Mouse (Mus musculus) CH12.LX (cell line): ENCODE data around the gene Trim40. TPM values are rescaled to one million over a fixed set of nuclear protein-coding genes. Genes with fewer than 3 reads are reported as not detected.

Source experiments
- DNase-seq: peaks from one replicate; pipeline ENCODE4 v3.0.0-alpha.2; 2013; ENCODE audit errors: extremely low read depth
- H3K27ac ChIP-seq: 2 replicates; pipeline ENCODE4 v1.5.1; 2012; ENCODE audit warnings: low read depth, mild to moderate bottlenecking, control low read depth, moderate library complexity; ENCODE audit not compliant: insufficient read depth
- H3K27me3 ChIP-seq: replicated peaks from 2 replicates; pipeline ENCODE3; 2012; ENCODE audit warnings: inconsistent platforms
- H3K36me3 ChIP-seq, 2 experiments: replicated peaks in 1 of 2; 2 replicates each; pipeline versions ENCODE3 to v1.6.1; 2012; ENCODE audit warnings: inconsistent platforms in 1 of 2, low read length in 1 of 2, mild to moderate bottlenecking in 1 of 2, mixed read lengths in 1 of 2, moderate library complexity in 1 of 2; ENCODE audit not compliant: control insufficient read depth in 1 of 2, insufficient read depth in 1 of 2
- H3K4me1 ChIP-seq, 2 experiments: 2 replicates each; pipeline ENCODE4 v1.6.1; 2012; ENCODE audit warnings: inconsistent platforms in 1 of 2, moderate library complexity in 1 of 2; ENCODE audit not compliant: insufficient read depth in 2 of 2, control insufficient read depth in 1 of 2
- H3K4me2 ChIP-seq: 2 replicates; pipeline ENCODE4 v1.6.1; 2012; ENCODE audit warnings: low read depth, mild to moderate bottlenecking, control low read depth; ENCODE audit not compliant: poor library complexity, insufficient read depth, severe bottlenecking
- H3K4me3 ChIP-seq, 3 experiments: fragments of 150-350 bp in 1 of 3; sonication (generic) in 1 of 3; replicated peaks in 1 of 3; 2 replicates each; pipeline versions ENCODE3 to v1.5.1; 2011 to 2012; ENCODE audit warnings: low read depth in 2 of 3, low read length in 2 of 3, mild to moderate bottlenecking in 2 of 3, moderate library complexity in 2 of 3, control low read depth in 1 of 3, improper control_type of control experiment in 1 of 3, inconsistent platforms in 1 of 3, mixed read lengths in 1 of 3; ENCODE audit not compliant: poor library complexity in 1 of 3
- H3K79me2 ChIP-seq: replicated peaks from 2 replicates; pipeline ENCODE4 v1.6.1; 2012; ENCODE audit warnings: mild to moderate bottlenecking, moderate library complexity; ENCODE audit not compliant: control insufficient read depth, poor library complexity, insufficient read depth, severe bottlenecking; ENCODE audit errors: extremely low read depth
- H3K9ac ChIP-seq: 2 replicates; pipeline ENCODE4 v1.6.1; 2012; ENCODE audit warnings: low read depth, mild to moderate bottlenecking, control low read depth, moderate library complexity; ENCODE audit not compliant: insufficient read depth
- H3K9me3 ChIP-seq: replicated peaks from 2 replicates; pipeline ENCODE3; 2012; ENCODE audit warnings: low read length, inconsistent platforms, mixed read lengths
- BHLHE40 ChIP-seq: IDR thresholded peaks from 2 replicates; pipeline ENCODE4 v1.6.1; 2011; ENCODE audit warnings: mild to moderate bottlenecking, low read depth, low read length, improper control_type of control experiment
- CHD1 ChIP-seq: IDR thresholded peaks from 2 replicates; pipeline ENCODE4 v1.6.1; 2012; ENCODE audit warnings: low read depth, low read length, improper control_type of control experiment, inconsistent platforms
- CTCF ChIP-seq, 2 experiments: IDR thresholded peaks in 1 of 2; conservative IDR thresholded peaks in 1 of 2; 2 replicates each; pipeline ENCODE4 v1.5.1; 2011 to 2012; ENCODE audit warnings: low read depth in 2 of 2, low read length in 2 of 2, improper control_type of control experiment in 1 of 2, inconsistent platforms in 1 of 2, mild to moderate bottlenecking in 1 of 2, moderate library complexity in 1 of 2
- E2F4 ChIP-seq: IDR thresholded peaks from 2 replicates; pipeline ENCODE4 v1.6.1; 2011; ENCODE audit warnings: low read depth, low read length, improper control_type of control experiment; ENCODE audit not compliant: insufficient replicate concordance
- ELF1 ChIP-seq: IDR thresholded peaks from 2 replicates; pipeline ENCODE4 v1.6.1; 2014; ENCODE audit warnings: low read depth, mild to moderate bottlenecking, inconsistent platforms, low read length, improper control_type of control experiment
- EP300 ChIP-seq: IDR thresholded peaks from 2 replicates; pipeline ENCODE4 v1.6.1; 2011; ENCODE audit warnings: low read length, improper control_type of control experiment
- HCFC1 ChIP-seq: IDR thresholded peaks from 2 replicates; pipeline ENCODE4 v1.6.1; 2012; ENCODE audit warnings: low read depth, mild to moderate bottlenecking, inconsistent platforms, low read length, improper control_type of control experiment
- KAT2A ChIP-seq: IDR thresholded peaks from 2 replicates; pipeline ENCODE4 v1.6.1; 2012; ENCODE audit warnings: low read length, improper control_type of control experiment, inconsistent platforms; ENCODE audit not compliant: insufficient replicate concordance
- MAZ ChIP-seq: IDR thresholded peaks from 2 replicates; pipeline ENCODE4 v1.6.1; 2012; ENCODE audit warnings: low read depth, mild to moderate bottlenecking, inconsistent platforms, low read length, improper control_type of control experiment, moderate library complexity
- MYC ChIP-seq: IDR thresholded peaks from 2 replicates; pipeline ENCODE4 v1.6.1; 2011; ENCODE audit warnings: low read depth, mild to moderate bottlenecking, improper control_type of control experiment, low read length
- NELFE ChIP-seq: IDR thresholded peaks from 2 replicates; pipeline ENCODE4 v1.6.1; 2011; ENCODE audit warnings: low read depth, low read length, improper control_type of control experiment
- PAX5 ChIP-seq: IDR thresholded peaks from 2 replicates; pipeline ENCODE4 v1.6.1; 2012; ENCODE audit warnings: low read length, inconsistent platforms, mixed read lengths
- POLR2AphosphoS2 ChIP-seq: IDR thresholded peaks from 2 replicates; pipeline ENCODE4 v1.6.1; 2011; ENCODE audit warnings: low read depth, low read length, improper control_type of control experiment
- RCOR1 ChIP-seq: conservative IDR thresholded peaks from 2 replicates; pipeline ENCODE4 v1.6.1; 2012; ENCODE audit warnings: low read depth, mild to moderate bottlenecking, inconsistent platforms, low read length, improper control_type of control experiment
- SIN3A ChIP-seq: IDR thresholded peaks from 2 replicates; pipeline ENCODE4 v1.6.1; 2012; ENCODE audit warnings: low read length, improper control_type of control experiment, inconsistent platforms
- SMC3 ChIP-seq: IDR thresholded peaks from 2 replicates; pipeline ENCODE4 v1.6.1; 2011; ENCODE audit warnings: low read depth, low read length, improper control_type of control experiment
- TCF12 ChIP-seq: IDR thresholded peaks from 2 replicates; pipeline ENCODE4 v1.6.1; 2014; ENCODE audit warnings: low read depth, mild to moderate bottlenecking, inconsistent platforms, low read length, improper control_type of control experiment
- USF1 ChIP-seq: IDR thresholded peaks from 2 replicates; pipeline ENCODE4 v1.6.1; 2014; ENCODE audit warnings: low read depth, mild to moderate bottlenecking, inconsistent platforms, low read length, improper control_type of control experiment
- USF2 ChIP-seq: conservative IDR thresholded peaks from 2 replicates; pipeline ENCODE4 v1.6.1; 2011; ENCODE audit warnings: low read depth, low read length, improper control_type of control experiment
- ZMIZ1 ChIP-seq: IDR thresholded peaks from 2 replicates; pipeline ENCODE4 v1.6.1; 2012; ENCODE audit warnings: low read depth, mild to moderate bottlenecking, inconsistent platforms, low read length, improper control_type of control experiment
- ZNF384 ChIP-seq: IDR thresholded peaks from 2 replicates; pipeline ENCODE4 v1.6.1; 2012; ENCODE audit warnings: low read depth, low read length, improper control_type of control experiment, inconsistent platforms
- dilution Hi-C: fragments of 300-500 bp; cut with MboI; formaldehyde crosslinking; loops from 2 replicates; pipeline ENCODE4 v1.14.3; 2020; ENCODE audit warnings: low sequenced_read_pairs; ENCODE audit not compliant: extremely low pct_unique_long_range_greater_than_20kb, extremely low pct_ligation_motif_present
- in situ Hi-C: fragments of 300-500 bp; cut with MboI; formaldehyde crosslinking; loops from 3 replicates; pipeline ENCODE4 v1.14.3; 2019; ENCODE audit warnings: low sequenced_read_pairs, low pct_ligation_motif_present, low pct_unique_long_range_greater_than_20kb, mixed read lengths
- polyA plus RNA-seq: library from polyadenylated mRNA; unstranded; fragments of >175 nt; gene quantifications from 2 replicates; pipeline ENCODE4 v1.2.1, GENCODE M21; 2012; ENCODE audit warnings: low read depth; ENCODE audit not compliant: insufficient read length
- total RNA-seq, 2 experiments: library from RNA; depleted of rRNA; stranded (reverse); fragments of 300-350 nt in 1 of 2; fragments of >200 nt in 1 of 2; gene quantifications; 2 replicates each; pipeline ENCODE4 v1.2.3; 2012 to 2014

Trim40 gene
- total and polyA plus RNA-seq, 3 experiments: 0.14 TPM; not detected in 2

GRCm38 (mm10) chr17:36851200-36851599, 38.7 kb downstream of the Trim40 start:
- H3K9me3 ChIP-seq: no peaks in the 10 kb centered on the region
- H3K79me2 ChIP-seq: no peaks in the 10 kb centered on the region; the same call in 1 of the 2 replicates
- DNase-seq: no peak
- H3K36me3 ChIP-seq: peaks cover 42 to 82% of the 10 kb centered on the region in 2 experiments
- no peaks in the 10 kb centered on the region for H3K27me3 ChIP-seq
- dilution Hi-C loops: no loop called here
- no peak overlapping the region for H3K4me2 ChIP-seq
- H3K27ac ChIP-seq: no peak overlapping the region
- no peak for TF ChIP-seq TCF12
- no peak for TF ChIP-seq CHD1
- no peak for TF ChIP-seq MAZ
- TF ChIP-seq BHLHE40: no peak
- TF ChIP-seq E2F4: no peak
- no peak for TF ChIP-seq KAT2A
- no peak for TF ChIP-seq NELFE
- TF ChIP-seq MYC: no peak
- no peak for TF ChIP-seq SMC3
- no peak for TF ChIP-seq CTCF (conservative IDR thresholded peaks at IDR 0.05 in 1 of 2, IDR thresholded peaks at IDR 0.05 in 1 of 2; ENCODE audit: low read depth in 2 of 2, low read length in 2 of 2)
- no peak for TF ChIP-seq PAX5
- no peak for TF ChIP-seq ZNF384
- no peak for TF ChIP-seq RCOR1
- TF ChIP-seq, all 38 proteins: peak for 0
- in situ Hi-C loops: no loop called here
- no peak overlapping the region for H3K4me3 ChIP-seq
- no peak overlapping the region for H3K9ac ChIP-seq
- peaks cover 0 to 9% of the 10 kb centered on the region in 2 experiments; a peak in 1 of 4 replicates for H3K4me1 ChIP-seq

- Histone ChIP-seq H3K9me3 (no peaks in the 10 kb centered on the region), H3K4me2 (no peak overlapping the region), H3K27ac (no peak overlapping the region), H3K9ac (no peak overlapping the region), H3K36me3 (peaks cover 38 to 82% of the 10 kb centered on the region in 2 experiments), H3K4me1 (peaks cover 0 to 17% of the 10 kb centered on the region in 2 experiments; a peak in 1 of 4 replicates), H3K79me2 (no peaks in the 10 kb centered on the region; the same call in 1 of the 2 replicates), H3K27me3 (no peaks in the 10 kb centered on the region), H3K4me3 (no peak overlapping the region)
- no peak for DNase-seq
- in situ Hi-C loops: no loop called here
- TF ChIP-seq ELF1 (no peak), HCFC1 (no peak), E2F4 (no peak), EP300 (no peak), CTCF (conservative IDR thresholded peaks at IDR 0.05 in 1 of 2, IDR thresholded peaks at IDR 0.05 in 1 of 2; ENCODE audit: low read depth in 2 of 2, low read length in 2 of 2) (no peak), USF1 (no peak), POLR2AphosphoS2 (no peak), RCOR1 (no peak), ZNF384 (no peak), ZMIZ1 (no peak), USF2 (no peak), MAZ (no peak), SIN3A (no peak), PAX5 (no peak), KAT2A (no peak)
- dilution Hi-C loops: no loop called here
These were observed 39.9 kb downstream of the Trim40 start for GRCm38 (mm10) chr17:36849992-36850391.
